Mouse (Mus musculus) liver, adult 2 months (tissue): ENCODE data around the gene Hoxb4.

Experiments used
- CTCF ChIP-seq: fragments of 200-500 bp; IDR thresholded peaks from 2 replicates; pipeline ENCODE4 v1.5.1; 2011; ENCODE audit warnings: low read depth, low read length, control low read depth
- POLR2A ChIP-seq: fragments of 200-500 bp; IDR thresholded peaks from 2 replicates; pipeline ENCODE4 v1.6.1; 2011; ENCODE audit warnings: low read length, control low read depth; ENCODE audit not compliant: insufficient read depth; ENCODE audit errors: extremely low read depth

GRCm38 (mm10) chr11:96334998-96335397, 16.9 kb downstream of the Hoxb4 start:
- TF ChIP-seq CTCF (no peak), POLR2A (no peak)
